Mouse (Mus musculus): Measurements from ENCODE around the gene Ncor2. TPM values are rescaled to one million over a fixed set of nuclear protein-coding genes. Genes with fewer than 3 reads are reported as not detected.

Gene Ncor2
- polyA plus RNA-seq, 1 experiment: 74.6 TPM

DNA sequence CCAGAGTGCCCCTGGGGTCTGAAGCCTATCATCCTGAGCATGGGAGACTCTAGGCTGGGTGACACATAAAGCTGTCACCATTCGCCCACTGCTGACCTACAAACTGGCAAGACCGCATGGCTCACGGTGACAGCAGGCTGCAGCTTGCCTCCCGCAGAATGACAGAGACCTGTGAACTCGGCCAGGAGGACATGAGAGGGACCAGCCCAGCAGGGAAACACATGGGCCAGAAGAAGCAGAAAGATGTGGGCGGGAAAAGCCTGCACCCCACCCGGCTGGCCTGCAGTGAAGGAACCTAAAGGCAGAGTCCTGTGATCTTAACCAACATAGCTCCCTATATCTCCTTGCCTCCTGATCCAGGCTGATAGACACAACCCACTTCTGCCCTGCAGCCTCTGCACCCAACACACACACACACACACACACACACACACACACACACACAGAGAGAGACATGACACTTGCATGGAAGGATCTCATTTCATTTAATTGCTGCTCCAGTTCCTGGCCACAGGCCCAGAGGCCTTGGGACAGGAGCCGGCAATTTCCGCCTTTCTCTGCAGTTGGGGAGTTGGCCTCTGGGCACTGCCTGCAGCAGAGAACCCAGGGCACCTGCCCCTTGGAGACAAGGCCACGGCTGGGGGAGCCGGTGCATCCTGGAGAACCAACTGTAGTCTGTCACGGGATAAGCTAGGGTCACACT, 14.4 kb downstream of the Ncor2 start:
- TF ChIP-seq CTCF (IDR thresholded peaks at IDR 0.05; ENCODE audit: extremely low read depth, insufficient read depth, low read length) (no peak), POLR2A (IDR thresholded peaks at IDR 0.05; ENCODE audit: extremely low read depth, insufficient read depth, low read length) (no peak)
- H3K4me3 ChIP-seq (ENCODE audit: insufficient read depth, low read length): no peak overlapping the region
- no peak overlapping the region for H3K27ac ChIP-seq (ENCODE audit: insufficient read depth, low read length)
- H3K4me1 ChIP-seq (ENCODE audit: control insufficient read depth, insufficient read depth, low read length): peaks cover 18% of the 10 kb centered on the region

DNA sequence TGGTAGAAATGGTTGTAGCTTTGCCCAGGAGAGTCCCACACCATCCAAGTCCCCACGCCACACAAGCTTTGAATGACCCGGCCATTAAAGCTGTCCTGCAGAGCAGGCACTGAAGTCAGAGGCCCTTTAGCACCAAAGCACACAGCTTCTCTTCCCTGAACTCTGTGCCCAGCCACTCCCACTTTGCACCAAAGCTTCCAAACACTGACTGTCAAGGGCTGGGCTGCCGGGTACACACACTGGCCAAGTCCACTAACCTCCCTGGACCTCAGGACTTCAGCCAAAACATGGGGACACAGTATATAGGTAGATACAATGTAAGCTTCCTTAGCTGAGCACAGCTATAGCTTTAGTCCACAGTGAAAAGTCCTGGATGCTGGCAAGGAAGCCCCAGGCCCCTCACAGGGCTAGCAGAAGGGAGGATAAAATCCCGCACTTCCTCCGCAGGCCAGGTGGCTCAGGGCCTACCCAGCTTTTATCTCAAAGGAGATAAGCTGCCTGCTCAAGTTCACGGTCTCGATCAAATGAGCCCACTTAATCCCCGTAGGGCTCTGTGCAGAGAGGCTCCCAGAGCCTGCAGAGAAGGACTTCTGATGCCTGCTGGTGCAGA, 15.5 kb downstream of the Ncor2 start:
- no peak for TF ChIP-seq CTCF (IDR thresholded peaks at IDR 0.05; ENCODE audit: extremely low read depth, insufficient read depth, low read length)
- TF ChIP-seq POLR2A (IDR thresholded peaks at IDR 0.05; ENCODE audit: extremely low read depth, insufficient read depth, low read length): no peak
- Histone ChIP-seq H3K4me3 (ENCODE audit: insufficient read depth, low read length) (no peak overlapping the region), H3K4me1 (ENCODE audit: control insufficient read depth, insufficient read depth, low read length) (peaks cover 24% of the 10 kb centered on the region), H3K27ac (ENCODE audit: insufficient read depth, low read length) (no peak overlapping the region)

DNA sequence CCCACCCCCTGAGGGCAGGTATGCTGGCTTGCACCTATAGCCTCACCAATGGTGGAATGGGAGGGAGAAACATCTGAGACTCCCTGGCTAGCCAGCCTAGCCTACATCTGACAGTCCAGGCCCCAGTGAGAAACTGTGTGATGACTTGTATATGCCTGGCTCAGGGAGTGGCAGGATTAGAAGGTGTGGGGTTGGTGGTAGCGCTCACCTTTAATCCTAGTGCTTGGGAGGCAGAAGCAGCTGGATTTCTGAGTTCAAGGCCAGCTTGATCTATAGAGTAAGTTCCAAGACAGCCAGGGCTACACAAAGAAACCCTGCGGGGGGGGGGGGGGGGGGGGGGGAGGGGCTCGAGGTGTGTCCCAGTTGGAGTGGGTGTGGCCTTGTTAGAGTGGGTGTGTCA, 16.6 kb downstream of the Ncor2 start:
- H3K4me1 ChIP-seq (ENCODE audit: control insufficient read depth, insufficient read depth, low read length): peaks cover 28% of the 10 kb centered on the region
- H3K4me3 ChIP-seq (ENCODE audit: insufficient read depth, low read length): no peak overlapping the region
- TF ChIP-seq POLR2A (IDR thresholded peaks at IDR 0.05; ENCODE audit: extremely low read depth, insufficient read depth, low read length) (no peak), CTCF (IDR thresholded peaks at IDR 0.05; ENCODE audit: extremely low read depth, insufficient read depth, low read length) (no peak)
- H3K27ac ChIP-seq (ENCODE audit: insufficient read depth, low read length): no peak overlapping the region

DNA sequence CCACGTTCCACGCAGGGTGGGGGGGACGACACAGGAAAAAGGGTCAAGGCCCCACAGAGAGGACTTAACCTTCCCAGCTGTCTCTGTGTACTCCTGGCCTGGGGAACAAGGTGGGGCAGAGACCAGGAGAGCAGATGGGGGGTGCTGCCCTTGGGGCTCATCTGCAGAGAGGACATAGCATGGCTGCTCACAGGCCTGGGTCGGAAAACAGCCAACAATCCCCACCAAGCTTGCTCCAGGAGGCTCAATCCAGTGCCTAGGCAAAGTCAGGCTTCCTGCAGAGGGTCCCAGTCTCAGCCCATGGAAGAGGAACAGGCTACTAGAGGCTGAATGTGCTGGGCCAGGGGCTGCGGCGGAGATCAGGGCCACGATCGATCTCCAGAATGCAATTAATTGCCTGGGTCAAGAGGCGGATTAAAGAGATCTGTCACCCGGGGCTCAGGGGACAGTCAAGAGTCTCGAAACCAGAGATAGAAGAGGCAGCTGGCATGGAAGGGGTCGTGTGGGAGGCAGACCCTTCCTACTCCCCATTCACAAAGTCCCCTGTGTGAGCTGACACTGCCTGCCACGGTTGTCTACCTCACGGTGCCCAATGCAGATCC, 19.1 kb downstream of the Ncor2 start:
- TF ChIP-seq CTCF (IDR thresholded peaks at IDR 0.05; ENCODE audit: extremely low read depth, insufficient read depth, low read length) (no peak), POLR2A (IDR thresholded peaks at IDR 0.05; ENCODE audit: extremely low read depth, insufficient read depth, low read length) (no peak)
- no peak overlapping the region for H3K27ac ChIP-seq (ENCODE audit: insufficient read depth, low read length)

DNA sequence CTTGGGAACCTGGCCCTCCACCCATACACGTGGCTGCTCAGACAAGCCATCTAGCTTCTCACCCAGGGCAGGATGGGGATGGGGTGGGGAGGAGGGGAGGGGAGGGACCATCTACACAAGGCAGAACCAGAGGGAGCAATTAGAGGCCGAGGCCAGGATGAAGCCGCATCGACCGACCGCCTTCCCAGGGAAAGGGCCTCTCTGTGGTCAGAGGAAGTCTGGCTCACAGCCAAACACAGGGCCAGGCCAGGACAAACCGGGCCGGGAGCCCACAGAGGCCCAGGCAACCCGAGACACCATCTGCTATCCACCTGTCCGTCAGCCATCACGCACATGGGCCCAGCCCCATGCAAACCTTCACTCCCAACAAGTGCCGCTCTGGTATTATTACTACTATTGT, 19.7 kb downstream of the Ncor2 start:
- H3K4me3 ChIP-seq (ENCODE audit: insufficient read depth, low read length): no peak overlapping the region
- peaks cover 34% of the 10 kb centered on the region for H3K4me1 ChIP-seq (ENCODE audit: control insufficient read depth, insufficient read depth, low read length)
- H3K27ac ChIP-seq (ENCODE audit: insufficient read depth, low read length): no peak overlapping the region
- no peak for TF ChIP-seq POLR2A (IDR thresholded peaks at IDR 0.05; ENCODE audit: extremely low read depth, insufficient read depth, low read length)
- TF ChIP-seq CTCF (IDR thresholded peaks at IDR 0.05; ENCODE audit: extremely low read depth, insufficient read depth, low read length): no peak

More for the DNA sequence above, 19.1 kb downstream of the Ncor2 start:
- no peak overlapping the region for H3K4me3 ChIP-seq (ENCODE audit: insufficient read depth, low read length)
- H3K4me1 ChIP-seq (ENCODE audit: control insufficient read depth, insufficient read depth, low read length): peaks cover 33% of the 10 kb centered on the region

DNA sequence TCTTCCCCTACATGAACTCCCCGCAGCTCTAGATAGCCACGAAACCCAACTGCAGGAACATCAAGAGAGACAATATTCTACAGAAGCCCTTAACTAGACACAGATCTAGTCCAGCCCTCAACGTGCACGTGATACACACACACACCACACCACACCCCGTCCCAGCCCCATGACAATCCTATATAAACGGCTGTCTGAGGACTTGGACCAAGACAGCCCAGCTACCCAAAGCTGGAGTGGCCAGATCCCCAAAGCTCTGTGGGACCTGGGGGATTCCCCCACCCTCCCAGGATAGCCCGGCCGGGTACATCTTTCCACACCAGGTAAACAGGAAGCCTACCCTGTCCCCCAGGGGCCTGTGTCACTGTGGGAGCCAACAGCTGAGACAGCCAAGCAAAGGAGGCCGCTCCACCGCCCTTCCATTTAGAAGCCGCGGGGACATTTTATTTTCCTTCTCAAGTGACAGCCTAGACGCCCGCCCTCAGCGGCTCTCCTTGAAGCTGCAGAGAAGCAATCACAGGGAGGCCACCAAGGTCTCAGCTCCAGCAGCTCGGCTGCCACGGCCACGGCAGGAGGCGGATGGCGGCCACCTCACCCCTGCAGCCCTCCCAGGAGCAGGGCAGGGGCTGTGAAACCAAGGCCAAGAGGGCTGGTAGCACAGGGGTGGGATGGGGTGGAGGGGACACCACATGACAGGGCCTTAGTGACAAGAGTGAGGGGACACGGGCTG, 20.6 kb downstream of the Ncor2 start:
- TF ChIP-seq POLR2A (IDR thresholded peaks at IDR 0.05; ENCODE audit: extremely low read depth, insufficient read depth, low read length): no peak
- Histone ChIP-seq H3K27ac (ENCODE audit: insufficient read depth, low read length) (no peak overlapping the region), H3K4me3 (ENCODE audit: insufficient read depth, low read length) (no peak overlapping the region), H3K4me1 (ENCODE audit: control insufficient read depth, insufficient read depth, low read length) (peaks cover 34% of the 10 kb centered on the region)

DNA sequence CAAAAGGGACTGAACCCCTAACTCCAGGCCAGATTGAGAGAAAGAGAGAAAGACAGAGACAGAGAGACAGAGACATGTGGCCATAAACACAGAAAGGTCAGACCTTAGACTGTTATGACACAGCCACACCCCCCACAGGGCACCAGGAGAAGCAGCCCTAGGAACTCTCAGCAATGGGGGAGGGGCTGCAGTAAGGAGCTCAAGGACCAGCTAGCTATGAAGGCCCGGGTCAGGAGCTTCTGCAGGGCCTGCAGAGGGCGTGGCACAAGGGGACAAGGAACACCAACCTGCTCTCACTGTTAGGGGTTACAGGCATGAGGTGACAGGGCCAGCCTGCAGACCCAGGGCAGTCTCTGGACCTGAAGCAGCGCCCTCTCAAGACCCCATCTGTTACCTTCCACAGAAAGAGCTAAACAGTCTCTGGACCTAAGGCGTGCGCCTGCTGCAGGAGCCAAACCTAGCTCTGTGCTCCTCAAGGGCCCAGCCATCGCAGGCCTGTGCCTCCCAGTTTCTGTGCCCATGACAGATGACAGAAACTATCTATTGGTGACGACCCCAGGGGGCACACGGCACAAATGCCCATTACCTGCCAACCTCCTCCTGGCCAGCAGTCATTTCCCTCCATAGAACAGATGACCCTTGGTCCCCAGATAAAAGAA, 21.5 kb downstream of the Ncor2 start:
- H3K4me3 ChIP-seq (ENCODE audit: insufficient read depth, low read length): no peak overlapping the region
- H3K27ac ChIP-seq (ENCODE audit: insufficient read depth, low read length): no peak overlapping the region
- TF ChIP-seq POLR2A (IDR thresholded peaks at IDR 0.05; ENCODE audit: extremely low read depth, insufficient read depth, low read length) (no peak), CTCF (IDR thresholded peaks at IDR 0.05; ENCODE audit: extremely low read depth, insufficient read depth, low read length) (no peak)
- peaks cover 38% of the 10 kb centered on the region for H3K4me1 ChIP-seq (ENCODE audit: control insufficient read depth, insufficient read depth, low read length)

DNA sequence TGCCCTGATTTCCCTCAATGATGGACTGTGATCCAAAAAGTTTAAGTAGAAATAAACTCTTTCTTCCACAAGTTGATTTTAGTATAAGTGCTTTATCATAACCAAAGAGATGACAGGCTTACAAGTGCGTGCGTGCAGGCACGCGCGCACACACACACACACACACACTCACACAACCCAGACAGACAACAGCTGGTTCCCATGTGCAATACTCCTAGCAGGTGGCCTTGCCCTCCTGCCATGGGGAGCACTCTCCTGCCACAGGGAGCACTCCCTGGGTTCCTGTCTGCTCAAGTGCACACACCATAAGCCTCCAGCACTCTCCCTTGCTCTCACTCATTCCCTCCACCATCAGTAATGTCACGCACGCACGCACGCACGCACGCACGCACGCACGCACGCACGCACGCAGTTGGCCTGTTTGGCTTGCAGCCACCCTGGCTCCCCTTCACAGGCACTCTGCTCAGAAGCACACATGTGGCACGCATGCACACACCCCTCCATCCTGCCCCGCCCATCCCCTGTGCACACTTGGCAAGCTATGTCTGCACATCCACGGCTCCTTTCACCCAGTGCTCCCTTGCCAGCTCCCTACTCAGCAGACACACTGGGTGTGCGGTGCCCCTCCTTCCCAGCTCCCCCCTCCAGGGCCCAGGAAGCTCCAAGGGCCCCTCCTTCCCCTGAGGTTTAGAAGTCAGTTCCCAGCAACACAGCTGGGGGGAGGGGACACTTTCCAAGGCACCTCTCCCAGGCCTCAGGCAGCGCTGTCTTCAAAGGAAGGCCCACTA, 22.4 kb downstream of the Ncor2 start:
- H3K4me1 ChIP-seq (ENCODE audit: control insufficient read depth, insufficient read depth, low read length): peaks cover 46% of the 10 kb centered on the region
- H3K4me3 ChIP-seq (ENCODE audit: insufficient read depth, low read length): no peak overlapping the region
- TF ChIP-seq POLR2A (IDR thresholded peaks at IDR 0.05; ENCODE audit: extremely low read depth, insufficient read depth, low read length) (no peak), CTCF (IDR thresholded peaks at IDR 0.05; ENCODE audit: extremely low read depth, insufficient read depth, low read length) (no peak)
- H3K27ac ChIP-seq (ENCODE audit: insufficient read depth, low read length): no peak overlapping the region

Data from cortical plate, adult 2 months (tissue).